Mouse (Mus musculus) adrenal gland, postnatal 14 days (tissue): Measurements from ENCODE around the gene Tpx2. TPM values are rescaled to one million over a fixed set of nuclear protein-coding genes. Genes with fewer than 3 reads are reported as not detected.

Experiments
- DNase-seq: peaks from one replicate; pipeline ENCODE4 v3.0.0; 2021; ENCODE audit warnings: mixed read lengths
- total RNA-seq: library from RNA; stranded (reverse); gene quantifications from 2 replicates; pipeline ENCODE4 v1.2.3, GENCODE M21; 2021

Gene Tpx2
- total RNA-seq, 1 experiment from 2014 or later: 20.3 TPM

GRCm38 (mm10) chr2:152862638-152863037, 14.9 kb downstream of the Tpx2 start:
- DNase-seq: no peak

- DNase-seq: no peak
These were observed 15.6 kb downstream of the Tpx2 start for GRCm38 (mm10) chr2:152863346-152863745.

DNA sequence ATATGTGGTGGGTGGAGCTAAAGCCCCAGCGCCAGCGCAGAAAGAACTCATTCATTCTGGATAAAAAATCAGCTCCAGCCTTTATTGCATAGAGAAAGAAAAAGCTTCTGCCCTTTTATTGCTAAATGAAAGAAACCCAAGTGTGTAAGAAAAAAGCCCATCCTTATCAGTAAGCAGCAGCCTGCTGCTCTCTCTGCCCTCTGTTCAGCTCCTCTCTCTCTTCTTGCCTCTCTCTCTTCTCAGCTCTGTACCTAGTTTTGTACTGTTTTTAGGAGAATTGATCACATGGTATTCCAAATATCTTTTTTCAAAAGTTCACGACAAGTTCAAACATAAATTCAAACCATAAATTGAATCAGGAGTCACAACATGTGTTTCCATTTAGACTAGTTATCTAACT, 30.5 kb downstream of the Tpx2 start:
- no peak for DNase-seq

DNA sequence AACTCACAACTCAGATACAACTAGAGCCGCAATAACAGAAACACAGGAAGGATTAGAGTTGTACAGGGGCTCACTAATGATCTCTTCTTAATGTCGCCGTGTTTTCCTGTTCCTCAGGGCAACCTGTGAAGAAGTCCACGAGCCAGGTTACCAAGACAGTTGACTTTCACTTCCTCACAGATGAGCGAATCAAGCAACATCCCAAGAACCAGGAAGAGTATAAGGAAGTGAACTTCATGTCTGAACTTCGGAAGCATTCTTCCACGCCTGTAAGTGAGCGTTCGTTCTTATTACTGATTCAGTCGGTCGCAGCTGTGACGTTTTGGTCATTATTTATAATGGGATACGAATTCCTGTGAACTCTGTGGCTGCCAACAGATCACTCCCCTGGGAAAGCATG, 33.1 kb downstream of the Tpx2 start:
- DNase-seq: no peak

- DNase-seq: no peak
These were observed 36.4 kb downstream of the Tpx2 start for GRCm38 (mm10) chr2:152884101-152884645.

GRCm38 (mm10) chr2:152887230-152887629, 39.5 kb downstream of the Tpx2 start:
- no peak for DNase-seq

- DNase-seq: no peak
These were observed 41.0 kb downstream of the Tpx2 start for GRCm38 (mm10) chr2:152888774-152889173.

- no peak for DNase-seq
These were observed 48.1 kb downstream of the Tpx2 start for GRCm38 (mm10) chr2:152895834-152896233.

DNA sequence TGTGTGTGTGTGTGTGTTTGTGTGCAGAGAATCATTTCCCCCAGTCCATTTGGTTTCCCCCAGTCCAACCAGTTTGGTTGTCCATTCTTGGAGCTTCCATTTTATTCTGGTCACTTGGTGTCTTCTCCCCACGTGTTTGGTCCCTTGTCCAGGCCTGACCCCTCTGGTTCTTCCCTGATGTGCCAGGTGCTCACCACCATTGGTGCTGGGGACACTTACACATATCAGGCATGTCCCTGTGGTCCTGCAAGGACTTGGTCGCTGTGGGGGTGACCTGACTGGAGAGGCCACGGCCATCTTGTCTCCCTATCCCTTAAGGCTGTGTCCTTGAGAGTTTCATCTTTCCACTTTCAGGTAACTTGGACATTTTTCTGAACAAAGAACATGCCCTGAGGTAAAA, 49.2 kb downstream of the Tpx2 start:
- DNase-seq: no peak

- no peak for DNase-seq
These were observed 51.2 kb downstream of the Tpx2 start for GRCm38 (mm10) chr2:152899011-152899410.

GRCm38 (mm10) chr2:152901296-152901695, 53.5 kb downstream of the Tpx2 start:
- no peak for DNase-seq

DNA sequence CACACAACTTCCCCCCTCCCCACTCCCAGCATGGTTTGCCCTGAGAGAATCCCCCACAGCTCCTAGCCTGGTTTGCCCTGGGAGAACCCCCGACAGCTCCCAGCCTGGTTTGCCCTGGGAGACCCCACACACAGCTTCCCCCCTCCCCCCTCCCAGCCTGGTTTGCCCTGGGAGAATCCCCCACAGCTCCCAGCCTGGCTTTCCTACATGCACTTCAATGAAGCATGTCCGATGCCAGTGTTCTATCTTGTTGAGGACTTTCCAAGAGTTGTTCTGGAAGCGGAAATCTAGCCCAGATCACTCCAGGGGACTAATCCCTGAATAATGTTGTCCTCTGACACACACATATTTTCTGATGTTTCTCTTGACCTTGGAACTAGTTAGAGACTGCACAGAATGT, 54.9 kb downstream of the Tpx2 start:
- no peak for DNase-seq

DNA sequence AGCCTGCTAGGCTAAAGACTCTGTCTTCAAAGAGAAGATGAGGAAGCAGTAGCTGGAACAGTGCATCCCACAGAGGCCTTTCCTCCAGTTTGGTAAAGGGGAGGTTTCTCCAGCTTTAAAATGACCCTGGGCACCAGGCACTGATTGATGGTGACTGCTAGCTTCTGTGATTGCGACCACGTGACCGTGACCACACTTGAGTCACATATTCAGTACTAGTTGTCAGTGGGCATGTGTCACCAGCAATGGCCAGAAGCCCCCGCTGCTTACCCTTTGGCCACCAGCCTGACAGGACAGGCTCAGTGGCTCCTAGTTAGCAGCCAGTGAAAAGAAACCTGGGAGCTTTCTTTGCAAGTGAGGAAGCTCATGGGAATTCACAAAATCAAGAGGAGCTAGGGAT, 55.8 kb downstream of the Tpx2 start:
- peak; percentile 86 for DNase-seq

GRCm38 (mm10) chr2:152904127-152904643, 56.4 kb downstream of the Tpx2 start:
- DNase-seq: no peak

DNA sequence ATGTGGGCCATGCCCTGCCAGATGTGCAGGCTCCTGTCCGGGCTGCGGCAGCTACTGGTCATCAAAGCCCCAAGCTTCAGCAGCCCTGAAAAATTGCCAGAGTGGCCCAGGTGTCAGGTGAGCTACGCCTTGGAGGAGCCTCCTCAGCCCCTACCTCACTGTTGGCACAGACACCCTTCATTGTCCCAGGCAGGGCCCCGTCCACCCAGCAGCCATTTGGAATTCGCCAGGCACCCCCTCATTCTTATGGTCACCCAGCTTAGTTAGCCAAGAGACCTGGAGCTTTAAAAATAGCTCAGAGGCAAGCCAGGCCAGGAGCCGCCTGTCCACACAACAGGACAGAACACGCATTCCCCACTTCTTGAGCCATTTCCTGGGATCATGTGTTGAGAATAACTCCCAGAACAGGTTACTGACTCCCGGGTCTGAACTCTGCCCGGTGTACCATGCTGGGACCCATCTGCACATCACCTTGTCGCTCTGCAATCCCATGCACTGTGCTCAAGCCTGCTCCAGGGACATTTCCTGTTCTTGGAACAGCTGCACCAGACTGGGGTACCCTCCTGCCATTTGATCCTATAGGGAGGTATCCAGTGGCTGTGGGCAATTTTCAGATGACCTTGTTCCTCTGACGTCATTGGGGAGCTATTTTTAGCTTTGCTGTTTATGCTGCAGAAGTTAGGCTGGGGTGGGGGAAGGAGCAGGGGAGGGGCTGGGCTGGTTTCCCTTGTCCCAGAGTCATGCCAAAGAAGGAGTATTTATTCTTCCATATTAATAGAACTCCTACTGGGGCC, 57.5 kb downstream of the Tpx2 start:
- DNase-seq: peak; percentile 31

DNA sequence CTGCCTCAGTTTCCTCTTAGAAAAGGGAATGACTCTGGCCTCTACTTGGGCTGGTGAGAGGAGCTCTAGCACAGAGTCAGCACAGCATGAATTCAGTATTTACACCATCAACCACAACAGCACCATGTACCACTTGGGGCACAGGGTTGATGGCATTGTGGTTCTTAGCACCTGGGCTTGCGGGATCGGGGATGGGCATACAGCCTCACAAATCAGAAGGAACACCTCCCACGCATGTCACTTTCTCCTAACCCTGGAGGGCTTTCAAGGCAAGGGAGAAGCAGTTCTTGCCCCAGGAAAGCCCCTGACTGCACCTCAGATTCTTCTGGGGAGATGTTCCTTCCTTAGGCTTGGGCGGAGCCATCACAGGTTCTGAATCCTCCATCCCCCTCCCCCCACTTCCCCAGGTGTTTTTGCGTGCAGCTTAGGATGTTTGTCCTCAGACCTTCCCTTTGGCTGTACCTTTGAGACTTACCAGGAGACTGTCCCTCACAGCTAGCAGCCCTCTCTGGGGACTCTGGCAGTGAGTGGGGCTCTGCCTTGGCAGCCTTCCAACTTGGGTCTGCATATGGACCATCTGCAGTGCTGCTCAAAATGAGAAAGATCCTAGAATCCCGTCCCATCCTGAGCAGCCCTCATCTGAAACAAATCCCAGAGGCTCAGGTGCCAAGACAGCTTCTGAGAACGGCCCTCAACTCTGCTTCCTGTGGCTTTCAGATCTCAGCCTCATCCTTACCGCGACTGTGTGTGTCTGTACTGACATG, 58.7 kb downstream of the Tpx2 start:
- DNase-seq: no peak

DNA sequence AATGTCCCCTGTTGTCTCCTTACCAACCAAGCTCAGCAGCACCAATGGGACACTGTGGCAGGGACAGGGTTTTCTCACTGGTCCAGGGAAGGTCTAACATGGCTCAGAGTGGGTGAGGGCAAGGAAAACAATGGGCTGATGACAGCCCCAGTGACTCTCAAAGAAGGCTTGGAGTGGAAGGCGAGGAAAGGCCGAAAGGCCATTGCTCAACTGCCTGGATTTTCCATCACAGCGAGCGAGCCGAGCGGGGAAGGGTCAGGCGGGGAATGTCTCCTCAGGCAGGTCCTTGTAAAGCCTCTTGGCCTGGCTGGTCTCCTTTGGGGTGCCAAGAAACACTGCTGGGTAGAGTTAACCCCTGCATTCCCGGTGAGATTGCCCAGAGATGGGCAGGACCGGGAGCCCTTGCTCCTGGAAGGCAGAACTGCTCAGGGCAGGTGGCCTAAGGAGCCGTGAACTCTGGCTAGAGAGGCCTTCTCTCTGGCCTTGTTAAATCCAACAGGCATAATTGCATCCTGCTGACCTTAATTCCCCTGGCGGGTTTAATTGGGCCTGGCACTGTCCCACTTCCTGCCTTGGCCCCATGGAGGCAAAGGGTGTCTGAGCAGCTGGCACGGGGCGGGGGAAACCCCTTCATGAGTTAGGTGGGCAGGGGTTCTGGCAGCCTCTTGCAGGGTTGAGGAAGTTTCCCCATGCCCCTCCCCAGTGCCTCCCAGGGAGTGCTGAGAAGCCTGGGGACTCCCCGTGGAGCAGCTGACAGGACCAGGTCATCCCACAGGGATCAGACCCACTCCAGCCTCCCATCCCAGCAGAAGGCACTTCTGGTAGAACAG, 59.6 kb downstream of the Tpx2 start:
- DNase-seq: no peak

DNA sequence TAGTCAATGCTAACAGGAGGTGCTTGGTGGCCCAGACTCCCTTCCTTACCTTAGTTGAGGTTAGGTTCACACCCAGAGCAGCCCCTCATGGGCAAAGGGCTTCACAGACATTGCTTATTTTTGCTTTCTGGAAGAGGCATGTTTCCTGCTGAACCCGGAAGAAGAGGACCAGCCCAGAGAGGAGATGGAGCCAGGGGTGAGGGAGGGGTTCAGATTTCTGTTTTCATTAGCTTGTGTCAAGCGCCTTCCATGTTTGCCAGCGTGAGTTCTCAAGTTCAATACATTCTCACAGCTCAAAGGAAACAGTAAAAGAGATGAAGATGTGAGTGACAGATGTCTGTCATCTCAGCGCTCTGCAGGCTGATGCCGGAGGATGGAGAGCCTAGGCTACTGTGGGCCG, 62.1 kb downstream of the Tpx2 start:
- no peak for DNase-seq

DNA sequence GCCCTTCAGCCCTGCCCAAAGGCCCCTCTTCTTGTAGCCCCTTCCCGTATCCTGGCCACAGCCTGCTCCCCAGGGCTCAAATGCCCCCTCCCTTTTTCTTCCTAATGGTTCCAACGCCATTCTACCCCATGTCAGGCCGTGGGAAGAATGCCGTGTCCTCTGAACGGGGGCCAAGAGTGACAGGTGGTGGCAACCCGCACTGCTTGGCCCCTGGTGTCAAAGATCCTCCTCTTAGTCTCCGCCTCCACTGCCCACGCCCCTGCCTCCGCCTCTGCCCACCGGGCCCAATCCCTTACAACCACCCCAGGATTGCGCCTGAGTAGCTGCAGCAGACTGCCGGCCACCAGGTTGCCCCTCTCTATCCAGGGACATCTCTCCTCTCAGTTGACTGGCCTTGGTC, 63.3 kb downstream of the Tpx2 start, which contains the start of gene Mylk2:
Mylk2 (plus strand) TSS at position 322 of the 400 bp plus-strand sequence.
- no peak for DNase-seq

DNA sequence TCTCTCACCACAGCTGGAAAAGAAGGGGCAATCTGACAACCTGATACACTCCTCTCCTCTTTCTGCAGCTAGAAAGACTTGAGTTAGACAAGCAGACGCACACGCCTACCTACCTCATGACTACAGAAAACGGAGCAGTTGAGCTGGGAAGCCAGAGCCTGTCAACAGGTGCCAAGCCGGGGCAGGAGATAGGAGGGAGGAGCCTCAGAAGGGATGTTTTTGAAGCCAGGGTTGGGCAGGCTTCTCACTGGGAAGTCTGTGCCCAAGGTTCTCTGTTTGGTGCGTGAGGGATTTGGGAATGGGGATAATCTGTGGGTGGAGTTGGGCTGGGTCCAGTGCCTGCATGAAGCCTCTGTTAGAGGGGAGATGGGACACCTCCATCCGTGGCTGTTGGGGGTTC, 63.7 kb downstream of the Tpx2 start:
- no peak for DNase-seq

- peak; percentile 24 for DNase-seq
These were observed 65.7 kb downstream of the Tpx2 start for GRCm38 (mm10) chr2:152913471-152913870.
